Mouse (Mus musculus) bone marrow, adult 2 months (tissue): ENCODE results near the gene Dnal4.

Source experiments
- CTCF ChIP-seq: fragments of 200-500 bp; IDR thresholded peaks from 2 replicates; pipeline ENCODE4 v1.5.1; 2011; ENCODE audit warnings: low read length, control low read depth; ENCODE audit not compliant: control insufficient read depth, insufficient read depth
- POLR2A ChIP-seq: fragments of 200-500 bp; IDR thresholded peaks from 2 replicates; pipeline ENCODE4 v1.6.1; 2011; ENCODE audit warnings: low read depth, mild to moderate bottlenecking, control low read depth, low read length, borderline replicate concordance; ENCODE audit not compliant: control insufficient read depth

- TF ChIP-seq CTCF (no peak), POLR2A (no peak)
These were observed 21.5 kb downstream of the Dnal4 start for GRCm38 (mm10) chr15:79755977-79756625.
